Mouse (Mus musculus): Measurements from ENCODE around the gene Ehd1. TPM values are rescaled to one million over a fixed set of nuclear protein-coding genes. Genes with fewer than 3 reads are reported as not detected.

The Ehd1 gene
- total and polyA plus RNA-seq, 3 experiments = 65.9 to 105 TPM; not detected in 1

DNA sequence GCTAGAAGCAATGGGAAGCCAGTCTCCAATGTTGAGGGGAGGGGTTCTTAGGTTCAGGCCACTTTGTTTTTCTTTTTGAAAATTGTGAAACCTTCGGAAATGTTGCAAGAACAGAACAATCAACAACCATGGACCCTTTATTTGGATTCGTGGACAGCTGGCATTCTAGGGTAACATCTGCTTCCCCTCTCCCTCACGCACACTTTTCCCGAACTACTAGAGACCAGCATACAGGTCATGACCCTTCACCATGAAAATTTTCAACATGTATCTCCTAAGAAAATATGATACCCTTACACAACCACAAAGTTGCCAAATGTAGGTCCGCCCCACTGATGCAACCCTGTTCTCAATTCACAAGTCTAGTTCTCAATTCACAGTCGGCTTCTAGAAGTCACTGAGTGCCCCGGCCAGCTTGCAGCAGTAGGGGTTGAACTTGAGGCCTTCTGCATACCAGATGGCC lies 7.8 kb upstream of the Ehd1 start:
- H3K79me2 ChIP-seq (ENCODE audit: control insufficient read depth, insufficient read depth, low read length, poor library complexity) = no peaks in the 10 kb centered on the region
- H3K36me3 ChIP-seq (ENCODE audit: control insufficient read depth in 1 of 2, insufficient read depth in 2 of 2, low read length in 2 of 2) = no peaks in the 10 kb centered on the region; a peak in 1 of 4 replicates
- DNase-seq (ENCODE audit: low read depth, low spot score) = no peak
- H3K27ac ChIP-seq (ENCODE audit: control insufficient read depth, low read depth, low read length) = no peak overlapping the region
- H3K9ac ChIP-seq (ENCODE audit: control insufficient read depth, low read depth, low read length, poor library complexity, severe bottlenecking) = no peak overlapping the region
- H3K4me1 ChIP-seq (ENCODE audit: control insufficient read depth in 1 of 2, insufficient read depth in 2 of 2, low read length in 2 of 2) = no peaks in the 10 kb centered on the region; a peak in 1 of 4 replicates
- no peaks in the 10 kb centered on the region for H3K27me3 ChIP-seq (ENCODE audit: control insufficient read depth in 1 of 2, insufficient read depth in 2 of 2, low read length in 2 of 2)
- no peaks in the 10 kb centered on the region for H3K9me3 ChIP-seq (replicated peaks; ENCODE audit: insufficient read depth, low read length)
- no peak overlapping the region for H3K4me3 ChIP-seq (ENCODE audit: control insufficient read depth in 1 of 2, insufficient read depth in 1 of 2, low read depth in 2 of 2, low read length in 2 of 2)
- TF ChIP-seq POLR2AphosphoS5 (IDR thresholded peaks at IDR 0.05; ENCODE audit: borderline replicate concordance, low read depth, low read length) = no peak
- no peak for TF ChIP-seq JUND (IDR thresholded peaks at IDR 0.05; ENCODE audit: low read depth, low read length)
- no peak for TF ChIP-seq RCOR1 (IDR thresholded peaks at IDR 0.05; ENCODE audit: low read depth, low read length)
- no peak for TF ChIP-seq TAL1 (IDR thresholded peaks at IDR 0.05; ENCODE audit: low read length)
- no peak for TF ChIP-seq ZMIZ1 (IDR thresholded peaks at IDR 0.05; ENCODE audit: low read depth, low read length)
- no peak for TF ChIP-seq MYB (IDR thresholded peaks at IDR 0.05; ENCODE audit: low read depth, low read length)

DNA sequence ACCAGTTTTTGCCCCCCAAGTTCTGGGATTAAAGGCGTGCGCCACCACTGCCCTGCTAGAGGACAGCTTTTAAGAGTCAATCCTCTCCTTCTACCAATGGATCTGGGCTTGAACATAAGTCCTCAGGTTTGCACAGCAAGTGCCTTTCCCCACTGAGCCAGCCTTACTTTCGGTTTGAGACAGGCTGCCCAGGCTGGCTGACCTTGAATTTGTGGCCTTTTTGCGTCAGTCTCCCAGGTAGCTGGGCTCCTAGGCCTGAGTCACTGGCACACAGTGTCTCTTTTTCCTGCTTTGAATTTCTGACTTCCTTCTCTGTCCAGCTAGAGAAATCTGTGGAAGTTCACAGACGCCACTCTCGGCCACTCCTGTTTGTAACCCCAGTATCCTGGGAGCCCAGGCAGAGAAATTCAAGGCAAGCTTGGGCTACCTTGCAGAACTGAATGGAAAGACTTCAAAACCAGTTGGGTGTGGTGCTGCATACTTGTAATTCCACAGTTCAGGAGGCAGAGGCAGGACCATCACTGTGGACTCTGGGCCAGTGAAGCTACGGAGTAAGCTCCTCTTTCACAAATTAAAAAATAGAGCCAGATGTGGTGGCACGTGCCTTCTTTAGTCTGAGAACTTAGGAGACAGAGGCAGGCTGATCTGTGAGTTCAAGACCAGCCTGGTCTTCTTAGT lies 6.6 kb upstream of the Ehd1 start:
- H3K9ac ChIP-seq (ENCODE audit: control insufficient read depth, low read depth, low read length, poor library complexity, severe bottlenecking) = no peak overlapping the region
- no peak for DNase-seq (ENCODE audit: low read depth, low spot score)

DNA sequence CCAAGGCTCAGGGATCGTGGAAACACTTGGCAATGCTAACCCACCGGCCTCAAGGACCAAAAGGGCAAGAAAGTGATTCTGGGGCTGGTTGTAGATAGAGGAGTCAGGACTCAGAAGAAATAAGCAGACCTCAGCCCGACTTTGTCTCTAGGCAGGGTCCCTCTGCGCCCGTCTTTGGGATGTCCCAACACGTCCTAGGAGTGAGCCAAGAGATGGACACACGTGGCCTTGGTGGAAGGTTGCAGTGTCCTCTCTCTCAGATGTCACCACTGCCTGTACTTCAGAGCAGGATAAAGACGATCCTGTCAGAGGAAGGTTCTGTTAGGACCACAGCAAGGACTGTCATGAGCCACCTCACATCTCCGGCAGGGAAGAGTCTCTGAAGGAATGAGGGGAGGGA lies 5.9 kb upstream of the Ehd1 start:
- no peak for DNase-seq (ENCODE audit: low read depth, low spot score)
- peaks cover 0 to 5% of the 10 kb centered on the region in 2 experiments; a peak in 2 of 4 replicates for H3K4me1 ChIP-seq (ENCODE audit: control insufficient read depth in 1 of 2, insufficient read depth in 2 of 2, low read length in 2 of 2)
- H3K9ac ChIP-seq (ENCODE audit: control insufficient read depth, low read depth, low read length, poor library complexity, severe bottlenecking) = no peak overlapping the region
- peaks cover 2% of the 10 kb centered on the region; the same call in 1 of the 2 replicates for H3K79me2 ChIP-seq (ENCODE audit: control insufficient read depth, insufficient read depth, low read length, poor library complexity)
- no peak overlapping the region for H3K4me3 ChIP-seq (ENCODE audit: control insufficient read depth in 1 of 2, insufficient read depth in 1 of 2, low read depth in 2 of 2, low read length in 2 of 2)
- H3K36me3 ChIP-seq (ENCODE audit: control insufficient read depth in 1 of 2, insufficient read depth in 2 of 2, low read length in 2 of 2) = peaks cover 0 to 2% of the 10 kb centered on the region in 2 experiments; a peak in 2 of 4 replicates
- TF ChIP-seq CHD1 (IDR thresholded peaks at IDR 0.05; ENCODE audit: low read depth, low read length) = no peak
- TF ChIP-seq GABPA (IDR thresholded peaks at IDR 0.05; ENCODE audit: low read depth, low read length) = no peak
- no peak for TF ChIP-seq JUND (IDR thresholded peaks at IDR 0.05; ENCODE audit: low read depth, low read length)
- TF ChIP-seq KAT2A (conservative IDR thresholded peaks at IDR 0.05; ENCODE audit: low read depth, low read length) = no peak
- no peak for TF ChIP-seq NRF1 (IDR thresholded peaks at IDR 0.05; ENCODE audit: insufficient read depth, low read depth, low read length, poor library complexity, severe bottlenecking)
- TF ChIP-seq HCFC1 (IDR thresholded peaks at IDR 0.05; ENCODE audit: low read depth, low read length) = no peak
- no peak for TF ChIP-seq E2F4 (IDR thresholded peaks at IDR 0.05; ENCODE audit: borderline replicate concordance, low read depth, low read length)
- TF ChIP-seq BHLHE40 (IDR thresholded peaks at IDR 0.05; ENCODE audit: borderline replicate concordance, low read depth, low read length) = no peak
- no peak for TF ChIP-seq NELFE (IDR thresholded peaks at IDR 0.05; ENCODE audit: low read depth, low read length)
- TF ChIP-seq POLR2A (IDR thresholded peaks at IDR 0.05; ENCODE audit: control insufficient read depth in 1 of 2, insufficient read depth in 1 of 2, low read depth in 1 of 2, low read length in 2 of 2, poor library complexity in 1 of 2) = no peak
- TF ChIP-seq CHD2 (IDR thresholded peaks at IDR 0.05; ENCODE audit: low read length) = no peak
- TF ChIP-seq MXI1 (IDR thresholded peaks at IDR 0.05; ENCODE audit: low read depth, low read length) = no peak
- TF ChIP-seq MYC (IDR thresholded peaks at IDR 0.05; ENCODE audit: low read depth, low read length) = no peak
- no peak overlapping the region for H3K27ac ChIP-seq (ENCODE audit: control insufficient read depth, low read depth, low read length)
- no peaks in the 10 kb centered on the region for H3K27me3 ChIP-seq (ENCODE audit: control insufficient read depth in 1 of 2, insufficient read depth in 2 of 2, low read length in 2 of 2)
- no peaks in the 10 kb centered on the region for H3K9me3 ChIP-seq (replicated peaks; ENCODE audit: insufficient read depth, low read length)

More for the DNA sequence above, 6.6 kb upstream of the Ehd1 start:
- Histone ChIP-seq H3K27me3 (ENCODE audit: control insufficient read depth in 1 of 2, insufficient read depth in 2 of 2, low read length in 2 of 2) (no peaks in the 10 kb centered on the region), H3K4me3 (ENCODE audit: control insufficient read depth in 1 of 2, insufficient read depth in 1 of 2, low read depth in 2 of 2, low read length in 2 of 2) (no peak overlapping the region), H3K9me3 (replicated peaks; ENCODE audit: insufficient read depth, low read length) (no peaks in the 10 kb centered on the region), H3K4me1 (ENCODE audit: control insufficient read depth in 1 of 2, insufficient read depth in 2 of 2, low read length in 2 of 2) (no peaks in the 10 kb centered on the region; a peak in 1 of 4 replicates), H3K27ac (ENCODE audit: control insufficient read depth, low read depth, low read length) (no peak overlapping the region), H3K79me2 (ENCODE audit: control insufficient read depth, insufficient read depth, low read length, poor library complexity) (no peaks in the 10 kb centered on the region), H3K36me3 (ENCODE audit: control insufficient read depth in 1 of 2, insufficient read depth in 2 of 2, low read length in 2 of 2) (no peaks in the 10 kb centered on the region; a peak in 1 of 4 replicates)
- TF ChIP-seq SIN3A (IDR thresholded peaks at IDR 0.05; ENCODE audit: low read length) (no peak), EP300 (IDR thresholded peaks at IDR 0.05; ENCODE audit: low read depth in 1 of 2, low read length in 2 of 2) (no peak), MYC (IDR thresholded peaks at IDR 0.05; ENCODE audit: low read depth, low read length) (no peak), CHD2 (IDR thresholded peaks at IDR 0.05; ENCODE audit: low read length) (no peak), ZKSCAN1 (IDR thresholded peaks at IDR 0.05; ENCODE audit: low read depth, low read length) (no peak), ELF1 (IDR thresholded peaks at IDR 0.05; ENCODE audit: low read depth, low read length) (no peak), MYB (IDR thresholded peaks at IDR 0.05; ENCODE audit: low read depth, low read length) (no peak), JUND (IDR thresholded peaks at IDR 0.05; ENCODE audit: low read depth, low read length) (no peak), GABPA (IDR thresholded peaks at IDR 0.05; ENCODE audit: low read depth, low read length) (no peak), POLR2AphosphoS2 (IDR thresholded peaks at IDR 0.05; ENCODE audit: low read length) (no peak), MEF2A (IDR thresholded peaks at IDR 0.05; ENCODE audit: extremely low read depth, insufficient replicate concordance, low read depth, low read length, poor library complexity, severe bottlenecking) (no peak), TBP (IDR thresholded peaks at IDR 0.05; ENCODE audit: low read depth, low read length) (no peak)
